8 mouse cellular contexts compared by ENCODE assay signal in genomic region chr6:120039256-120039563, GRCm38 (mm10). TPM values are rescaled to one million over a fixed set of nuclear protein-coding genes. Genes with fewer than 3 reads are reported as not detected.
A peak's percentile ranks its signal among the peaks of the same experiment; 100 is the strongest.
DNase-seq lines count a peak whose midpoint lies in the region; ATAC-seq and TF ChIP-seq lines count a peak whose summit lies in the region.

No protein-coding gene starts in this region.

- DNase-seq in retina, embryonic 14.5 days (ENCODE audit: low spot score), result peak; percentile 42
- DNase-seq in retina, postnatal 1 day, result no peak
- DNase-seq in forebrain, embryonic 14.5 days (ENCODE audit: low spot score), result peak; percentile 54
- DNase-seq in liver, embryonic 14.5 days (ENCODE audit: low read depth in 3 of 3, low spot score in 3 of 3), result peak in 2 of 3 experiments; percentile 45 to 62
- DNase-seq in frontal cortex, postnatal 36 days (ENCODE audit: low spot score in 2 of 2), result no peak

- peak overlapping the region; percentile 62 for H3K4me3 ChIP-seq in brown adipose tissue, adult 24 weeks (ENCODE audit: insufficient read depth, low read depth, low read length)
- peak overlapping the region; percentile 92 for H3K4me3 ChIP-seq in forebrain, embryonic 14.5 days (ENCODE audit: low read depth, low read length)
- H3K4me3 ChIP-seq in hindbrain, embryonic 16.5 days (ENCODE audit: low read length), result peak overlapping the region; percentile 91
- H3K4me3 ChIP-seq in liver, embryonic 14.5 days (ENCODE audit: insufficient read depth in 1 of 2, low read depth in 2 of 2, low read length in 2 of 2), result peak overlapping the region; percentile 81 to 88
- H3K4me3 ChIP-seq in neural tube, embryonic 13.5 days, result peak overlapping the region; percentile 95

- no peaks in the 10 kb centered on the region for H3K9me3 ChIP-seq in forebrain, embryonic 14.5 days (replicated peaks; ENCODE audit: control insufficient read depth, low read length)
- H3K9me3 ChIP-seq in hindbrain, embryonic 16.5 days (ENCODE audit: control insufficient read depth, low read length), result no peaks in the 10 kb centered on the region
- no peaks in the 10 kb centered on the region for H3K9me3 ChIP-seq in liver, embryonic 14.5 days (ENCODE audit: control insufficient read depth, low read length)
- H3K9me3 ChIP-seq in neural tube, embryonic 13.5 days, result no peaks in the 10 kb centered on the region

- H3K9ac ChIP-seq in forebrain, embryonic 14.5 days (ENCODE audit: low read length), result peak overlapping the region; percentile 51
- H3K9ac ChIP-seq in hindbrain, embryonic 16.5 days (ENCODE audit: low read depth, low read length), result peak overlapping the region; percentile 58
- H3K9ac ChIP-seq in liver, embryonic 14.5 days (replicated peaks), result peak overlapping the region; percentile 84
- peak overlapping the region; percentile 66 for H3K9ac ChIP-seq in neural tube, embryonic 13.5 days

- no peak for TF ChIP-seq CTCF in liver, embryonic 14.5 days (IDR thresholded peaks at IDR 0.05; ENCODE audit: low read depth)

- H3K36me3 ChIP-seq in forebrain, embryonic 14.5 days (ENCODE audit: control insufficient read depth, insufficient read depth, low read length), result no peaks in the 10 kb centered on the region
- H3K36me3 ChIP-seq in hindbrain, embryonic 16.5 days (ENCODE audit: control insufficient read depth, insufficient read depth, low read length), result no peaks in the 10 kb centered on the region
- H3K36me3 ChIP-seq in liver, embryonic 14.5 days (replicated peaks; ENCODE audit: control insufficient read depth, insufficient read depth, low read depth), result peaks cover 15% of the 10 kb centered on the region
- no peaks in the 10 kb centered on the region for H3K36me3 ChIP-seq in neural tube, embryonic 13.5 days

- no peaks in the 10 kb centered on the region for H3K27me3 ChIP-seq in forebrain, embryonic 14.5 days (replicated peaks; ENCODE audit: control insufficient read depth, insufficient read depth, low read length)
- H3K27me3 ChIP-seq in hindbrain, embryonic 16.5 days (replicated peaks; ENCODE audit: control insufficient read depth, insufficient read depth, low read length), result no peaks in the 10 kb centered on the region
- no peaks in the 10 kb centered on the region for H3K27me3 ChIP-seq in liver, embryonic 14.5 days (ENCODE audit: control insufficient read depth, insufficient read depth, low read length)
- no peaks in the 10 kb centered on the region for H3K27me3 ChIP-seq in neural tube, embryonic 13.5 days

- no peaks in the 10 kb centered on the region for H3K4me1 ChIP-seq in brown adipose tissue, adult 24 weeks (ENCODE audit: control insufficient read depth, insufficient read depth, insufficient read length, low read length)
- peaks cover 11% of the 10 kb centered on the region for H3K4me1 ChIP-seq in forebrain, embryonic 14.5 days (ENCODE audit: control insufficient read depth, insufficient read depth, low read length)
- peaks cover 16% of the 10 kb centered on the region for H3K4me1 ChIP-seq in hindbrain, embryonic 16.5 days (ENCODE audit: control insufficient read depth, insufficient read depth, low read depth, low read length)
- H3K4me1 ChIP-seq in liver, embryonic 14.5 days (replicated peaks; ENCODE audit: control insufficient read depth in 2 of 2, insufficient read depth in 2 of 2, low read length in 1 of 2), result no peaks in the 10 kb centered on the region
- H3K4me1 ChIP-seq in neural tube, embryonic 13.5 days (replicated peaks), result peaks cover 29% of the 10 kb centered on the region

- peak overlapping the region; percentile 81 for H3K4me2 ChIP-seq in forebrain, embryonic 14.5 days (ENCODE audit: low read length)
- peak overlapping the region; percentile 90 for H3K4me2 ChIP-seq in hindbrain, embryonic 16.5 days (ENCODE audit: low read length)
- H3K4me2 ChIP-seq in liver, embryonic 14.5 days (ENCODE audit: low read depth), result peak overlapping the region; percentile 99
- peak overlapping the region; percentile 83 for H3K4me2 ChIP-seq in neural tube, embryonic 13.5 days

- peak; percentile 1; the same call in 1 of the 2 replicates for ATAC-seq in forebrain, embryonic 14.5 days
- ATAC-seq in hindbrain, embryonic 16.5 days, result no peak
- ATAC-seq in liver, embryonic 14.5 days (ENCODE audit: insufficient read depth), result peak; percentile 24; the same call in 1 of the 2 replicates
- no peak for ATAC-seq in neural tube, embryonic 13.5 days (ENCODE audit: low read depth)

- WGBS in forebrain, embryonic 14.5 days, result under 1% methylated on average over 9 of the region's 9 CpGs
- WGBS in hindbrain, embryonic 16.5 days, result 0% methylated on average over 9 of the region's 9 CpGs
- WGBS in liver, embryonic 14.5 days (ENCODE audit: insufficient replicate concordance), result under 1% methylated on average over 9 of the region's 9 CpGs
- WGBS in neural tube, embryonic 13.5 days, result under 1% methylated on average over 9 of the region's 9 CpGs

- TF ChIP-seq EP300 in liver, embryonic 14.5 days (IDR thresholded peaks at IDR 0.05; ENCODE audit: low read depth), result no peak

- peak overlapping the region; percentile 69 for H3K27ac ChIP-seq in brown adipose tissue, adult 24 weeks (replicated peaks; ENCODE audit: low read depth, low read length)
- peak overlapping the region; percentile 74 for H3K27ac ChIP-seq in forebrain, embryonic 14.5 days (ENCODE audit: low read depth, low read length)
- H3K27ac ChIP-seq in hindbrain, embryonic 16.5 days (ENCODE audit: low read depth, low read length), result peak overlapping the region; percentile 81
- H3K27ac ChIP-seq in liver, embryonic 14.5 days, result peak overlapping the region; percentile 97
- peak overlapping the region; percentile 83 for H3K27ac ChIP-seq in neural tube, embryonic 13.5 days (replicated peaks)

RNA-seq across cellular contexts. Expression of gene Wnk1, which starts 0.7 kb away (rescaled TPM):
- polyA plus RNA-seq in brown adipose tissue, adult 24 weeks (2012; ENCODE audit: insufficient read depth, insufficient read length, missing spikeins), result 112 and 114 TPM in 2 replicates
- 37.9 and 38.0 TPM in 2 replicates for polyA plus RNA-seq in forebrain, embryonic 14.5 days (2014; fragmentation: Nextera tagmentation; extraction: Ambion mirVana)
- 37.7 and 43.4 TPM in 2 replicates for polyA plus RNA-seq in hindbrain, embryonic 16.5 days (2015; fragmentation: Nextera tagmentation; extraction: Ambion mirVana)
- 46.9 and 50.8 TPM in 2 replicates for polyA plus RNA-seq in liver, embryonic 14.5 days (2012; rRNA removed)
- 26.9 and 29.0 TPM in 2 replicates for polyA plus RNA-seq in liver, embryonic 14.5 days (2014; fragmentation: Nextera tagmentation; extraction: Ambion mirVana)
- polyA plus RNA-seq in neural tube, embryonic 13.5 days (2015; fragmentation: Nextera tagmentation; extraction: Ambion mirVana), result 51.0 and 59.2 TPM in 2 replicates

RNA-seq across cellular contexts. Expression of gene Ninj2, which starts 53.9 kb away (rescaled TPM):
- polyA plus RNA-seq in brown adipose tissue, adult 24 weeks (2012; ENCODE audit: insufficient read depth, insufficient read length, missing spikeins), result not detected in 2 replicates
- polyA plus RNA-seq in forebrain, embryonic 14.5 days (2014; fragmentation: Nextera tagmentation; extraction: Ambion mirVana), result not detected in 2 replicates
- polyA plus RNA-seq in hindbrain, embryonic 16.5 days (2015; fragmentation: Nextera tagmentation; extraction: Ambion mirVana), result not detected in 2 replicates
- polyA plus RNA-seq in liver, embryonic 14.5 days (2012; rRNA removed), result 0.14 TPM in 1 of 2 replicates, not detected in the other
- polyA plus RNA-seq in liver, embryonic 14.5 days (2014; fragmentation: Nextera tagmentation; extraction: Ambion mirVana), result 0.33 TPM in 1 of 2 replicates, not detected in the other
- not detected in 2 replicates for polyA plus RNA-seq in neural tube, embryonic 13.5 days (2015; fragmentation: Nextera tagmentation; extraction: Ambion mirVana)

Comparison
In these comparisons a context has a peak if more than half of its experiments do, and no peak if none do; other contexts are left out.
1. DNase-seq: peak in retina, embryonic 14.5 days (single experiment), forebrain, embryonic 14.5 days (single experiment) and liver, embryonic 14.5 days (2 of 3); none in retina, postnatal 1 day (single experiment) and frontal cortex, postnatal 36 days (0 of 2).
2. ATAC-seq: peak in forebrain, embryonic 14.5 days (single experiment) and liver, embryonic 14.5 days (single experiment); none in hindbrain, embryonic 16.5 days (single experiment) and neural tube, embryonic 13.5 days (single experiment).
3. Peak in every context shown above with its lines, with median percentiles within 50 percentile points of each other: H3K27ac ChIP-seq, H3K4me3 ChIP-seq, H3K4me2 ChIP-seq and H3K9ac ChIP-seq.